Mouse (Mus musculus): ENCODE measurements around the gene Rps6kb1.

- TF ChIP-seq CTCF (IDR thresholded peaks at IDR 0.05; ENCODE audit: low read depth) (no peak), EP300 (IDR thresholded peaks at IDR 0.05; ENCODE audit: low read depth) (no peak)
Observed at GRCm38 (mm10) chr11:86507991-86508390, 36.6 kb downstream of the Rps6kb1 start.
